Mouse (Mus musculus): ENCODE data around the gene Ppm1b. TPM values are rescaled to one million over a fixed set of nuclear protein-coding genes. Genes with fewer than 3 reads are reported as not detected.
"Not testable (repeated sequence)": the region's sequence is repeated elsewhere in the genome, so short reads cannot be mapped to it uniquely, and the experiment has no call there.

The Ppm1b gene
- polyA plus RNA-seq (2015; fragmentation: Nextera tagmentation; extraction: Ambion mirVana), result 63.8 and 71.5 TPM in 2 replicates

GRCm38 (mm10) chr17:84956441-84956840 is at the start of gene Ppm1b:
TSS of gene Ppm1b (plus strand) at chr17:84956741.
- Histone ChIP-seq H3K9me3 (replicated peaks) (no peaks in the 10 kb centered on the region), H3K36me3 (no peaks in the 10 kb centered on the region), H3K4me1 (replicated peaks) (peaks cover 21% of the 10 kb centered on the region), H3K27ac (peak within 1 kb of the TSS; percentile 98), H3K9ac (peak within 1 kb of the TSS; percentile 65), H3K27me3 (no peaks in the 10 kb centered on the region), H3K4me2 (peak within 1 kb of the TSS; percentile 72), H3K4me3 (peak within 1 kb of the TSS; percentile 99)
- ATAC-seq (replicated peaks; ENCODE audit: insufficient number of reproducible peaks, insufficient read depth, low FRiP score, low read depth), result no peak
- WGBS, result 31% methylated on average over 9 of the region's 9 CpGs

GRCm38 (mm10) chr17:84921666-84922376 is 34.7 kb upstream of the Ppm1b start:
- WGBS, result 79% methylated on average over 19 of the region's 19 CpGs

GRCm38 (mm10) chr17:84924779-84925178 is 31.8 kb upstream of the Ppm1b start:
- H3K27ac ChIP-seq, result no peak overlapping the region
- H3K9ac ChIP-seq, result no peak overlapping the region
- no peak for ATAC-seq (replicated peaks; ENCODE audit: insufficient number of reproducible peaks, insufficient read depth, low FRiP score, low read depth)
- no peak overlapping the region for H3K4me3 ChIP-seq
- WGBS, result 88% methylated on average over 5 of the region's 5 CpGs
- H3K4me2 ChIP-seq, result no peak overlapping the region
- no peaks in the 10 kb centered on the region for H3K27me3 ChIP-seq
- no peaks in the 10 kb centered on the region for H3K4me1 ChIP-seq (replicated peaks)
- H3K36me3 ChIP-seq, result no peaks in the 10 kb centered on the region
- no peaks in the 10 kb centered on the region for H3K9me3 ChIP-seq (replicated peaks)

More at GRCm38 (mm10) chr17:84921666-84922376, 34.7 kb upstream of the Ppm1b start:
- H3K4me3 ChIP-seq, result no peak overlapping the region
- H3K27ac ChIP-seq, result no peak overlapping the region
- H3K27me3 ChIP-seq, result no peaks in the 10 kb centered on the region
- H3K9ac ChIP-seq, result no peak overlapping the region
- H3K4me1 ChIP-seq (replicated peaks), result no peaks in the 10 kb centered on the region
- H3K36me3 ChIP-seq, result no peaks in the 10 kb centered on the region
- no peaks in the 10 kb centered on the region for H3K9me3 ChIP-seq (replicated peaks)
- no peak for ATAC-seq (replicated peaks; ENCODE audit: insufficient number of reproducible peaks, insufficient read depth, low FRiP score, low read depth)
- no peak overlapping the region for H3K4me2 ChIP-seq

GRCm38 (mm10) chr17:84926233-84926632 is 30.3 kb upstream of the Ppm1b start:
- ATAC-seq (replicated peaks; ENCODE audit: insufficient number of reproducible peaks, insufficient read depth, low FRiP score, low read depth), result no peak
- Histone ChIP-seq H3K9me3 (replicated peaks) (no peaks in the 10 kb centered on the region), H3K4me3 (no peak overlapping the region), H3K27me3 (no peaks in the 10 kb centered on the region), H3K27ac (no peak overlapping the region), H3K4me2 (no peak overlapping the region), H3K36me3 (no peaks in the 10 kb centered on the region), H3K9ac (no peak overlapping the region), H3K4me1 (replicated peaks) (no peaks in the 10 kb centered on the region)
- WGBS, result 25% methylated on average over 5 of the region's 5 CpGs

GRCm38 (mm10) chr17:84927580-84927979 is 29.0 kb upstream of the Ppm1b start:
- Histone ChIP-seq H3K9me3 (replicated peaks) (no peaks in the 10 kb centered on the region), H3K4me1 (replicated peaks) (no peaks in the 10 kb centered on the region), H3K27me3 (no peaks in the 10 kb centered on the region), H3K27ac (no peak overlapping the region), H3K4me2 (no peak overlapping the region), H3K9ac (no peak overlapping the region), H3K36me3 (no peaks in the 10 kb centered on the region), H3K4me3 (no peak overlapping the region)
- 74% methylated on average over 5 of the region's 5 CpGs for WGBS
- no peak for ATAC-seq (replicated peaks; ENCODE audit: insufficient number of reproducible peaks, insufficient read depth, low FRiP score, low read depth)

- ATAC-seq (replicated peaks; ENCODE audit: insufficient number of reproducible peaks, insufficient read depth, low FRiP score, low read depth), result no peak
- Histone ChIP-seq H3K4me2 (no peak overlapping the region), H3K27me3 (no peaks in the 10 kb centered on the region), H3K27ac (no peak overlapping the region), H3K9ac (no peak overlapping the region), H3K36me3 (no peaks in the 10 kb centered on the region), H3K4me3 (no peak overlapping the region), H3K4me1 (replicated peaks) (peaks cover 13% of the 10 kb centered on the region), H3K9me3 (replicated peaks) (no peaks in the 10 kb centered on the region)
- 76% methylated on average over 7 of the region's 7 CpGs for WGBS
These were observed 23.6 kb upstream of the Ppm1b start for GRCm38 (mm10) chr17:84932943-84933342.

GRCm38 (mm10) chr17:84933968-84934367 is 22.6 kb upstream of the Ppm1b start:
- peaks cover 13% of the 10 kb centered on the region for H3K4me1 ChIP-seq (replicated peaks)
- H3K4me3 ChIP-seq, result no peak overlapping the region
- no peak overlapping the region for H3K4me2 ChIP-seq
- no peak overlapping the region for H3K27ac ChIP-seq
- no peaks in the 10 kb centered on the region for H3K36me3 ChIP-seq
- H3K9ac ChIP-seq, result no peak overlapping the region
- no peak for ATAC-seq (replicated peaks; ENCODE audit: insufficient number of reproducible peaks, insufficient read depth, low FRiP score, low read depth)
- H3K27me3 ChIP-seq, result no peaks in the 10 kb centered on the region
- WGBS, result 44% methylated on average over 5 of the region's 5 CpGs
- H3K9me3 ChIP-seq (replicated peaks), result no peaks in the 10 kb centered on the region

- not testable (repeated sequence) for ATAC-seq (replicated peaks; ENCODE audit: insufficient number of reproducible peaks, insufficient read depth, low FRiP score, low read depth); H3K9ac ChIP-seq; H3K27ac ChIP-seq; H3K9me3 ChIP-seq (replicated peaks); H3K4me2 ChIP-seq; H3K4me3 ChIP-seq; H3K27me3 ChIP-seq; H3K36me3 ChIP-seq
- peaks cover 16% of the 10 kb centered on the region for H3K4me1 ChIP-seq (replicated peaks)
- WGBS, result 47% methylated on average over 4 of the region's 4 CpGs
These were observed 20.9 kb upstream of the Ppm1b start for GRCm38 (mm10) chr17:84935620-84936019.

GRCm38 (mm10) chr17:84936301-84936700 is 20.2 kb upstream of the Ppm1b start:
- Histone ChIP-seq H3K27ac (no peak overlapping the region), H3K9me3 (replicated peaks) (no peaks in the 10 kb centered on the region), H3K9ac (no peak overlapping the region), H3K4me2 (no peak overlapping the region), H3K4me1 (replicated peaks) (peaks cover 18% of the 10 kb centered on the region), H3K36me3 (no peaks in the 10 kb centered on the region), H3K4me3 (no peak overlapping the region), H3K27me3 (no peaks in the 10 kb centered on the region)
- no peak for ATAC-seq (replicated peaks; ENCODE audit: insufficient number of reproducible peaks, insufficient read depth, low FRiP score, low read depth)
- 57% methylated on average over 9 of the region's 9 CpGs for WGBS

GRCm38 (mm10) chr17:84936809-84937208 is 19.7 kb upstream of the Ppm1b start:
- no peak overlapping the region for H3K9ac ChIP-seq
- 87% methylated on average over 5 of the region's 5 CpGs for WGBS
- no peak overlapping the region for H3K4me3 ChIP-seq
- peaks cover 19% of the 10 kb centered on the region for H3K4me1 ChIP-seq (replicated peaks)
- H3K4me2 ChIP-seq, result no peak overlapping the region
- H3K27ac ChIP-seq, result no peak overlapping the region
- H3K36me3 ChIP-seq, result no peaks in the 10 kb centered on the region
- H3K9me3 ChIP-seq (replicated peaks), result no peaks in the 10 kb centered on the region
- no peaks in the 10 kb centered on the region for H3K27me3 ChIP-seq
- no peak for ATAC-seq (replicated peaks; ENCODE audit: insufficient number of reproducible peaks, insufficient read depth, low FRiP score, low read depth)

GRCm38 (mm10) chr17:84937220-84937619 is 19.3 kb upstream of the Ppm1b start:
- no peaks in the 10 kb centered on the region for H3K27me3 ChIP-seq
- H3K9ac ChIP-seq, result no peak overlapping the region
- no peak overlapping the region for H3K4me3 ChIP-seq
- H3K4me1 ChIP-seq (replicated peaks), result peaks cover 20% of the 10 kb centered on the region
- no peak for ATAC-seq (replicated peaks; ENCODE audit: insufficient number of reproducible peaks, insufficient read depth, low FRiP score, low read depth)
- H3K4me2 ChIP-seq, result no peak overlapping the region
- 81% methylated on average over 7 of the region's 7 CpGs for WGBS
- H3K27ac ChIP-seq, result no peak overlapping the region
- H3K36me3 ChIP-seq, result no peaks in the 10 kb centered on the region
- no peaks in the 10 kb centered on the region for H3K9me3 ChIP-seq (replicated peaks)

GRCm38 (mm10) chr17:84938215-84938614 is 18.3 kb upstream of the Ppm1b start:
- 92% methylated on average over 4 of the region's 4 CpGs for WGBS
- ATAC-seq (replicated peaks; ENCODE audit: insufficient number of reproducible peaks, insufficient read depth, low FRiP score, low read depth), result no peak
- no peak overlapping the region for H3K4me3 ChIP-seq

More at GRCm38 (mm10) chr17:84938215-84938614, 18.3 kb upstream of the Ppm1b start:
- no peaks in the 10 kb centered on the region for H3K36me3 ChIP-seq
- no peak overlapping the region for H3K4me2 ChIP-seq
- no peaks in the 10 kb centered on the region for H3K27me3 ChIP-seq
- H3K27ac ChIP-seq, result no peak overlapping the region
- H3K9ac ChIP-seq, result no peak overlapping the region
- no peaks in the 10 kb centered on the region for H3K9me3 ChIP-seq (replicated peaks)
- H3K4me1 ChIP-seq (replicated peaks), result peaks cover 25% of the 10 kb centered on the region
